Mouse (Mus musculus): ENCODE results near the gene Gnb1l.

DNA sequence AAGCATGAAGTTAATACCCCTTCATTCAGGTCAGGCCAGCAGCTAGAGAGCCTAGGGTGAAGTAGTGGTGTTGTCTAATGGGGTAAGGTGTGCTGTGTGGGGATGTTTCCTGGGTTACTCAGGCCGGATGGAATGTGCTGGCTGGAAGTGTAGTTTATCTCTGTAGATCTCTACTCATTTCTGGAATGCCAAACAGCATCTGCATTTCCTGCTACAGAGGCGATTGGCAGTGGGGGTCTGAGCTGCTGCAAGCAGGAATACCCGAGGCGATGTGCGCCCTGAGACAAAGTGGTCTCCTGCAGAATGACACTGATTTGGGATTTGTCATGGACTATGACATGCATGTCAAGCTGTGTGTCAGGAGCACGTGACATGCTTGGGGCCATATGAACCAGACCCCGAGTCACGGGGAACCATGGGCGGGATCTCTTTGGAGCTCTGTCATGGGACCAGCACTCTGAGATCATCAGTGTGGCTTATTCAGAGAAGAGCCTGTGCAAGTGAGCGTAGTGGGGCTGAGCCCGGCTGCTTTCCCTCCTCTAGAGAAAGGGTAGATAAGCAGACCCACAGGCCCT is 27.0 kb upstream of the Gnb1l start:
- TF ChIP-seq CTCF (IDR thresholded peaks at IDR 0.05; ENCODE audit: control insufficient read depth, insufficient read depth, insufficient read length) (no peak), USF1 (IDR thresholded peaks at IDR 0.05; ENCODE audit: low read depth) (no peak)
